Mouse (Mus musculus): ENCODE data around the gene Kif17. TPM values are rescaled to one million over a fixed set of nuclear protein-coding genes. Genes with fewer than 3 reads are reported as not detected.

The Kif17 gene
- polyA plus RNA-seq, 1 experiment: 0.52 TPM

DNA sequence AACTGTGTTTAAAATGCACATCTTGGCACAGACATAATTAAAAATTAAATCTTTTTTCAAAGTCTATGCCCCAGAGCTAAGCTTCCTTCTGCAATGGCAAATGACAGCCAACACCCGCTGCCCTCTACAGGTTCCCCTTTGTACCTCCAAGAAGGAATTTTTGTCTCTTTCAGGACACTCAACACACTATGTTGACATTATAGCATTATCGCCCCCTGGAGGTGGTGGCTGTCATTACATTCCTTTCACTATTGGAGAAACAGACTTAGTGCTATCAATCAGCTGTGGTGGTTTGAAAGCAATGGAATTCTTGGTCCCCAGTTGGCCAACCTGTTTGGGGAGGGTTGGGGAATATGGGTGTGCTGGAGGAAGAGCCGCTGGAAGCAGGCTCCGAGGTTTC lies 89.7 kb downstream of the Kif17 start:
- DNase-seq (ENCODE audit: low spot score): no peak

DNA sequence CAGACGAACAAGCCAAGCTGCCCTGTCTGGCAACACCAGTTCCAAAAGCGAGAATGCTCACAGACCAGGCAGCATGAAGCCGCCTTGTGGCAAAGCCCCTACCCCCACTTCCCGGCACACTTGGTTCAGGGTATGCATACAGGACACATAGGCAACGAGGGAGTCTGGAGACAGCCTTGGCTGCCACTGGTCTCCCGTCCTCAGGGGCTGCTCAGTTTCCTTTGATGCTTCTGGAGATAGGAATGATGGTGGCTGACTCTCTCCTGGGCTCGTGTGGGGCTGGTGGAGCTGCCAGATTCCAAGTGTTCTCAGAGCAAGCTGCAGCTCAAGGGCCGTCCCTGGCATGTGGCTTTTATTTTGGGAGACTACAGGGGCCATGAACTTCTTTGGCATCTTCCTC lies 91.2 kb downstream of the Kif17 start:
- DNase-seq (ENCODE audit: low spot score): no peak

DNA sequence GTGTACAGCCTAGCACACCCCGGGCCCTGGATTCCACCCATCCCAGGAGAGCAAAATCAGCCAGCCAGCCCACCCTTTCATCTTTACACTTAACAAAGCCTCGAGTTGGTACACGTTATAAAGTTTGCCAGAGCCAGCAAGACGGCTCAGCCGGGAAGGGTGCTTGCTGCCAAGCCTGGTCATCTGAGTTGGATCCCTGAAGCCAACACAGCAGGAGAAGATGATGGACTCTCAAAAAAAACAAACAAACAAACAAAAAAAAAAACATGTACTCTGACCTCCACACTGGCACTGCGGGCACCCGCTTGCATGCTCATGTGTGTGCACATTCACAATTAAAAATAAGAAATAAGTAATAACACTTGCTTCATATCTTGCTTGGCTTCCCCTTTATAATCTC lies 91.8 kb downstream of the Kif17 start:
- no peak for DNase-seq (ENCODE audit: low spot score)

DNA sequence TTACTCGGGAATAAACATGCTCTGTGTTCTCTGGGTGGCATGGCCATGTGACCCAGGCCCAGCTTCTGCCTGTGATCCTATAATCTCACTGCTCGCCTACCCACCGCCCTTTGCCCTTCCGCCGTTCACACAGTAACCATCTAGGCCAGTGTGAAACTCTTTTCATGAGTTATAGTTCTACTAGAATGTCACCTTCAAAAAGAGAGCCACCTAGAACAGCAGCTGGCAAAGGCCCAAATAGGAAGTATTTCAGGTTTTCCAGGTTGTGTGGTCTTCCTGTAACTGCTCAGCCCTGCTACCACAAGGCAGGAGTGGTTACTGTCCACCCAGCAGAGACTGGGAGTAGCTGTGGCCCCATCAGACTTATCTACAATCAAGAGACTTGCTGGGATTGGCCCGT lies 92.5 kb downstream of the Kif17 start:
- DNase-seq (ENCODE audit: low spot score): no peak

DNA sequence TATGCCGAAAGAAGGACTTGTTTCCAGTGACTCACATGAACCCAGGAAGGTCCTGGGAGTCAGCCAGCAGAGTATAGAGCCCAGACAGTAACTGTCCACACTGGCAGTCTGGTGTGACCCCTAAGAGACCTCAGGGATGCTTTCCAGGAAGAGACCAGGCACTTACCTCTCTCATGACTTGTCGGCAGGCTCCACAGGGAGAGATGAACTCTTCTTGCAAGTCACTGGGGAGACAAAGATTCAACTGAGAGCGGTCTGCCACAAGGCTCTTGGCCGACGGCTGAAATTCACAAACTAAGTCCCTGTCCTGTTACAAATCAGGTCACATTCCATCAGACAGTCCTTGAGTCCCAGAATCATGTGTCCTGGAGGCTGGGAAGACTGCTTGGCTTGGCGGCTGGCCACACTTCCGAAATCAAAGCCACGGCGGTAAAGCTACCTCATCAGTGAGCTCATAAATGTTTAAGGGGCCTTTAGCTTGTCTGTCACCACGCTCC lies 93.2 kb downstream of the Kif17 start:
- DNase-seq (ENCODE audit: low spot score): no peak

DNA sequence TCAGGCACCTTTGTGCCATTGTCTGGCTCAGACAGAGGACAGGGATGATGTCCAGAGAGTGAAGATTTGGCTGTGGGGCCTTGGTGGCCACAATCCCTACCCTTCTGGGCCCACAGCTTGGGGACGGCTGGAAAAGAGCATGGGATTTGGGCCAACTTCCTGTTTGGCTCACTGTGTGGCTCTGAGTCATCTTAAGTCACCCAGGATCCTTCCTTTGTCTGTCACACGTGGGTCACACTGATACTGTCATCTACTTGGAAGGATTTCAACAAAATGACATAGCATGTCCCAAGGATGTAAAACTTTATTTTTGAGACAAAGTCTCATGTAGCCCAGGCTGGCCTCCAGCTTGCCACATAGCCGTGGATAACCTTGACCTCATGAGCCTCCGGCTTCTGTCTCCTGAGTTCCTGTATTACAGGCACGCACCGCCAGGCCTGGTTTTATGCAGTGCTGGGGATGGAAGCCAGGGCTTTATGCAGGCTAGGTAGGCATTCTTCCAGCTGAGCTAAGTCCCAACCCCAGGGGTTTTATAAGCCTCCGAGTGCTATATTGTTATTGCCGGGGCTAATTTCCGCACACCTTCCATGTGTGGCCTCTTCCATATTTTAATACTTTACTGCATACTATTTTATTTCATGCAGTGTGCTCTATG lies 94.8 kb downstream of the Kif17 start:
- no peak for DNase-seq (ENCODE audit: low spot score)

DNA sequence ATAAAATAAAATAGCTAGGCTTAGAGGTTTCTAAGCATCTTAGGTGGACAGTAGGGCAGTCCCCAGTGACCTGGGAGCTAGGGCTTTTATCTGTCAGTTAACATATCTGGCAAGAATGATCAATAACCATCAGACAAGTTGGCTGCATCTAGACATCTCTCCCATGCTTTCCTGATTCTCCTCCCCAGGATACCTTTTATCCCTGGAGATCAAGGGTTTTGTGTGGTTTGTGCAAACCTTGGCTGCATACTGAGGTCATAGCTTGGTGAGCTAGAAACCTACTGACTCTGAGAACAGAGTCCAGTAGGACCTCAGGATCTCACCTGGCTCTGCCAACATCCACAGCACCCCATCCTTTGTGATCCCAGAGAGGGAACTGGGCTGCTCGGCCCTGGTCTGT lies 97.0 kb downstream of the Kif17 start:
- no peak for DNase-seq (ENCODE audit: low spot score)

DNA sequence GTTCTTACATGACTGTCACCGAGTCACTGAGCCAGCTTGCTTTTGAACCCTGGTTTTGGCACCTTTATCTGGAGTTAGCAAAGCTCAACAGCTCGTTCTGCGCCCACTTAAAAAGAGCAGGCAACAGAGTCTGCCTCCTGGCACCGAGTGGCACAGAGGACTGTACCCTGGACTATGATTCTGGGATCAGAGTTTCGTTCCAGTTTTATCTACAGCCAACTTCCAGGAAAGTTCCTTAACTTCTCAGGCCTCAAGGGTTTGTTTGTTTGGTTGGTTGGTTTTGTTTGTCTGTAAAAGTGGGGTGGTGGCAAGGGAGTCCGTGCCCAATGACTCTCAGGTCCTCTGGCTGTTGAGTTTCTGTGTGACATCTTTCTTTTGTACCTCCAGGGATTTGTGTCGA lies 98.5 kb downstream of the Kif17 start:
- DNase-seq (ENCODE audit: low spot score): no peak

Other genes with a start within 250 kb of the Kif17 start
- 138 and 142 TPM in 2 replicates for gene Hp1bp3, start 34.1 kb upstream of the Kif17 start, polyA plus RNA-seq (2012; rRNA removed)
- gene Sh2d5, start within 50 bp of the Kif17 start, polyA plus RNA-seq (2012; rRNA removed): 0.51 and 0.52 TPM in 2 replicates
- 133 and 138 TPM in 2 replicates for gene Ddost, start 54.3 kb downstream of the Kif17 start, polyA plus RNA-seq (2012; rRNA removed)
- gene Pink1, start 75.9 kb downstream of the Kif17 start, polyA plus RNA-seq (2012; rRNA removed): 92.3 and 122 TPM in 2 replicates
- 3.3 and 4.1 TPM in 2 replicates for gene Cda, start 117.6 kb downstream of the Kif17 start, polyA plus RNA-seq (2012; rRNA removed)
- gene Fam43b, start 146.1 kb downstream of the Kif17 start, polyA plus RNA-seq (2012; rRNA removed): 0.04 TPM in 1 of 2 replicates, not detected in the other
- gene Mul1, start 184.2 kb downstream of the Kif17 start, polyA plus RNA-seq (2012; rRNA removed): 12.9 and 17.8 TPM in 2 replicates
- gene Camk2n1, start 203.9 kb downstream of the Kif17 start, polyA plus RNA-seq (2012; rRNA removed): 20.1 and 23.5 TPM in 2 replicates

Data from urinary bladder, adult 2 months (tissue).